Mouse (Mus musculus): ENCODE data around the gene Timd2. TPM values are rescaled to one million over a fixed set of nuclear protein-coding genes. Genes with fewer than 3 reads are reported as not detected.
"Not testable (repeated sequence)": the region's sequence is repeated elsewhere in the genome, so short reads cannot be mapped to it uniquely, and the experiment has no call there.

Gene Timd2
- polyA plus RNA-seq, 1 experiment from 2014 or later, result 0.16 TPM

- WGBS, result 41% methylated on average over 3 of the region's 3 CpGs
- no peak for ATAC-seq (ENCODE audit: extremely low read depth, insufficient number of reproducible peaks, low FRiP score, low TSS enrichment)
- Histone ChIP-seq H3K4me3 (no peak overlapping the region), H3K27me3 (replicated peaks) (no peaks in the 10 kb centered on the region), H3K27ac (replicated peaks) (no peak overlapping the region), H3K36me3 (no peaks in the 10 kb centered on the region), H3K9me3 (no peaks in the 10 kb centered on the region), H3K4me2 (no peak overlapping the region), H3K9ac (no peak overlapping the region), H3K4me1 (no peaks in the 10 kb centered on the region)
Measured at GRCm38 (mm10) chr11:46652476-46652875, 54.4 kb downstream of the Timd2 start.

GRCm38 (mm10) chr11:46649655-46650054 is 57.2 kb downstream of the Timd2 start:
- not testable (repeated sequence) for H3K4me1 ChIP-seq; ATAC-seq (ENCODE audit: extremely low read depth, insufficient number of reproducible peaks, low FRiP score, low TSS enrichment); H3K4me2 ChIP-seq; H3K9me3 ChIP-seq; H3K9ac ChIP-seq; H3K27ac ChIP-seq (replicated peaks); H3K4me3 ChIP-seq; H3K27me3 ChIP-seq (replicated peaks); H3K36me3 ChIP-seq
- WGBS, result 53% methylated on average over 3 of the region's 3 CpGs

DNA sequence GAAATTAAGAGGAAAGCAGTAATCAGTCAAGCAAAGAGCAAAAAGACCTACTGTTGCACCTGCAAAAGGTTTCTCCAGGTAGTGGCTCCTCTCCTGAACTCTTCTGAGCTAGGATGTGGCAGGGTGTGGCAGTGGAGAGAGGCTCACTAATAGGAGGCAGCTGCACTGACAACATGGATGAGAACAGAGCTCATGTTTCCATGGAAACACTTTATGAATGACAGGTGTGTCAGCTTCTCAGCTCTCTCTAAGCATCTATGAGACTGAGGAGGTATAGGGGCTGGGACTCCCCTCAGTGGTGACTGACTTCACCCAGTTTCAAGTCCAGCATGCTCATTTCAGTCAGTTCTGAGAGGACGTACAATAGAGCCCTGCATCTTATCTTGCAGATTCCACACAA is 62.0 kb downstream of the Timd2 start:
- H3K27me3 ChIP-seq (replicated peaks), result no peaks in the 10 kb centered on the region
- 26% methylated on average over 1 of the region's 1 CpGs for WGBS
- H3K36me3 ChIP-seq, result no peaks in the 10 kb centered on the region
- no peaks in the 10 kb centered on the region for H3K4me1 ChIP-seq
- no peak overlapping the region for H3K9ac ChIP-seq
- no peak overlapping the region for H3K4me3 ChIP-seq
- no peaks in the 10 kb centered on the region for H3K9me3 ChIP-seq
- H3K27ac ChIP-seq (replicated peaks), result no peak overlapping the region
- ATAC-seq (ENCODE audit: extremely low read depth, insufficient number of reproducible peaks, low FRiP score, low TSS enrichment), result no peak
- no peak overlapping the region for H3K4me2 ChIP-seq

DNA sequence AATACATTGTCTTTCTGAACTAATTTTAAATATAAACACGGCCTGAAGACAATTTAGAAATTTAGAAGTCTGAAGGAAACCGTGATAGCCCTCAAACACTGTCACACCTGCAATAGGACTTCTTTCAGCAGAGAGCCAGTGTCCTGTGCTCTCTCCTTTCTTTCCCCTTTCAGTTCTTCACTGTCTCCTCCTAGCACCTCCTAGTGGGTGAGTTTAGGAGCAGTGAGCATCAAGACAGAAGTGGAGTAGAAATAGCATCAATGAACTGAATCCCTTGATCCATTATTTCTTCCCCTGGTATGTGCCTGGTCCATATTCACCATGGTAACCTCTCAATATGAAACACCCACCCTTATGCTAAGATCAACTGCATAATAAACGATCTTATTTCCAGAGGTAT is 70.3 kb downstream of the Timd2 start:
- 75% methylated on average over 3 of the region's 3 CpGs for WGBS
- H3K4me3 ChIP-seq, result no peak overlapping the region
- no peaks in the 10 kb centered on the region for H3K4me1 ChIP-seq
- H3K4me2 ChIP-seq, result no peak overlapping the region
- no peaks in the 10 kb centered on the region for H3K36me3 ChIP-seq
- H3K9ac ChIP-seq, result no peak overlapping the region
- H3K9me3 ChIP-seq, result no peaks in the 10 kb centered on the region
- no peak for ATAC-seq (ENCODE audit: extremely low read depth, insufficient number of reproducible peaks, low FRiP score, low TSS enrichment)
- H3K27ac ChIP-seq (replicated peaks), result no peak overlapping the region
- H3K27me3 ChIP-seq (replicated peaks), result no peaks in the 10 kb centered on the region

GRCm38 (mm10) chr11:46635516-46635915 is 71.3 kb downstream of the Timd2 start:
- H3K27ac ChIP-seq (replicated peaks); H3K9ac ChIP-seq; H3K27me3 ChIP-seq (replicated peaks); H3K9me3 ChIP-seq; H3K36me3 ChIP-seq; ATAC-seq (ENCODE audit: extremely low read depth, insufficient number of reproducible peaks, low FRiP score, low TSS enrichment); H3K4me1 ChIP-seq; H3K4me3 ChIP-seq; H3K4me2 ChIP-seq: not testable (repeated sequence)
- whole genome bisulfite sequencing, result 79% methylated on average over 4 of the region's 4 CpGs

- Histone ChIP-seq H3K9ac (no peak overlapping the region), H3K36me3 (no peaks in the 10 kb centered on the region), H3K9me3 (no peaks in the 10 kb centered on the region), H3K27ac (replicated peaks) (no peak overlapping the region), H3K4me3 (no peak overlapping the region), H3K4me1 (no peaks in the 10 kb centered on the region), H3K4me2 (no peak overlapping the region), H3K27me3 (replicated peaks) (no peaks in the 10 kb centered on the region)
- ATAC-seq (ENCODE audit: extremely low read depth, insufficient number of reproducible peaks, low FRiP score, low TSS enrichment), result no peak
- 22% methylated on average over 3 of the region's 3 CpGs for WGBS
Measured at GRCm38 (mm10) chr11:46631635-46632034, 75.2 kb downstream of the Timd2 start.

GRCm38 (mm10) chr11:46629211-46629795 is 77.6 kb downstream of the Timd2 start, which contains the start of gene Dppa1:
Gene Dppa1, minus strand, starts transcription at chr11:46629261.
- no peaks in the 10 kb centered on the region for H3K27me3 ChIP-seq (replicated peaks)
- ATAC-seq (ENCODE audit: extremely low read depth, insufficient number of reproducible peaks, low FRiP score, low TSS enrichment), result no peak
- no peak within 1 kb of the TSS for H3K4me2 ChIP-seq
- no peaks in the 10 kb centered on the region for H3K4me1 ChIP-seq
- H3K36me3 ChIP-seq, result no peaks in the 10 kb centered on the region
- no peak within 1 kb of the TSS for H3K4me3 ChIP-seq
- 71% methylated on average over 2 of the region's 2 CpGs for WGBS
- no peak within 1 kb of the TSS for H3K9ac ChIP-seq
- H3K27ac ChIP-seq (replicated peaks), result no peak within 1 kb of the TSS
- no peaks in the 10 kb centered on the region for H3K9me3 ChIP-seq

DNA sequence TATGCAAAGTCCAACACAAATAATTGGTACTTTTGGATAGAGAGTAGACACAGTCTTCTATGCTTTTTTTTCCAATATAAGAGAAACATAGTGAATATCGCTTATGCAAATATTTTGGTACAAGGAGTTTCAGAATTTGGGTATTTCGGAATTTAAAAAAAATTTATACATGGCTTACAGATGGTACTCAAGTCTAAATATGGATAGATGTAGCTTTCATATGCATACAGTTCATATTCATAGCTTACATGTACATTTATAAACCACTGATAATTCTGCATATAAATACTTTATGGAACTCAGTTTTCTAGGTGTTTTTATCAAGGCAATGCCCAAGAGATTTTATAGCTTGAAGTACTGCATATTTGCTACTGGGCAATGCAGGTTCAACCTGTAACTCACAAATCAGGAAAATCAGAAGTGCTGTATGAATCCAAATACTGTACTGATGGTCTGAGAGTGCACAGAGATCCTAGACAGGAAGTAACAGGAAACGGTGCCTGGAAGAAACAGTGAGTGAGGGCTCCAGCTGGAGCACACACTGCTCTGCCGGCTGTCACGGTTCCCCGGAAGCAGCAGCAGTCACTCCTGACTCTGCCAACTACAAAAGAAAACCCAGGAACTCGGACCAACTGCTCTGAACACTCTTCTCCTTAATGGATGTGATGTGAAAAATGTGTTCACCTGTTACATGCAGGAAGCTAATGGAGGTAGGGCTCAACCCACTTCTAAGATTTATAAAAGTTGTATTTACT is 86.3 kb downstream of the Timd2 start:
- Histone ChIP-seq H3K27me3 (replicated peaks) (no peaks in the 10 kb centered on the region), H3K4me2 (no peak overlapping the region), H3K9me3 (no peaks in the 10 kb centered on the region), H3K4me3 (no peak overlapping the region), H3K9ac (no peak overlapping the region), H3K27ac (replicated peaks) (no peak overlapping the region), H3K4me1 (no peaks in the 10 kb centered on the region), H3K36me3 (no peaks in the 10 kb centered on the region)
- 58% methylated on average over 7 of the region's 7 CpGs for WGBS
- ATAC-seq (ENCODE audit: extremely low read depth, insufficient number of reproducible peaks, low FRiP score, low TSS enrichment), result no peak

DNA sequence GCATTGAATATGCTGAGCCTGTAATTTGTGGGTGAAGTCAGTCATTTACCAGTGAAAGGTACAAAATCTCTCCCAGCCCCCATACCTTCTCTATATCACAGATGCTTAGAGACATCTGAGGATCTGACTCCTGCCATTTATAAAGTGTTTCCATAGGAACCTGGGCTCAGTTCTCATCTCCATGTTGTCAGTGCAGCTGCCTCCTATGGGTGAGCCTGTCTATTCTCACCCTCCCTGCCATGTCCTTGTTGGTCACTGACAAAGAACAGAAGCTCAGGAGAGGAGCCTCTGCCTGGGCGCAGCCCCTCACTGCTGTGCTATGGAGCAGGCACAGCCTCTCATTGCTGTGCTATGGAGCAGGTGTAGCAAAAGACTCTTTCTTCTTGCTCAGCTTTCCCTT is 86.9 kb downstream of the Timd2 start:
- Histone ChIP-seq H3K27me3 (replicated peaks) (no peaks in the 10 kb centered on the region), H3K4me3 (no peak overlapping the region), H3K9me3 (no peaks in the 10 kb centered on the region), H3K9ac (no peak overlapping the region), H3K4me2 (no peak overlapping the region), H3K36me3 (no peaks in the 10 kb centered on the region), H3K4me1 (no peaks in the 10 kb centered on the region), H3K27ac (replicated peaks) (no peak overlapping the region)
- no peak for ATAC-seq (ENCODE audit: extremely low read depth, insufficient number of reproducible peaks, low FRiP score, low TSS enrichment)
- WGBS, result 74% methylated on average over 1 of the region's 1 CpGs

Other genes starting within 250 kb of the Timd2 start
- not detected in 2 replicates for gene Gm12169, start 182.8 kb downstream of the Timd2 start, polyA plus RNA-seq (2015; fragmentation: Nextera tagmentation; extraction: Ambion mirVana)
- 0.23 and 0.28 TPM in 2 replicates for gene BC053393, start 135.5 kb downstream of the Timd2 start, polyA plus RNA-seq (2015; fragmentation: Nextera tagmentation; extraction: Ambion mirVana)
- not detected in 2 replicates for gene Dppa1, start 77.8 kb downstream of the Timd2 start, polyA plus RNA-seq (2015; fragmentation: Nextera tagmentation; extraction: Ambion mirVana)
- gene Havcr1, start 28.0 kb upstream of the Timd2 start, polyA plus RNA-seq (2015; fragmentation: Nextera tagmentation; extraction: Ambion mirVana), result 0.08 TPM in 1 of 2 replicates, not detected in the other
- gene Timd4, start 103.7 kb upstream of the Timd2 start, polyA plus RNA-seq (2015; fragmentation: Nextera tagmentation; extraction: Ambion mirVana), result 0.17 and 0.24 TPM in 2 replicates